Mouse (Mus musculus): ENCODE results near the gene Gm10447. TPM values are rescaled to one million over a fixed set of nuclear protein-coding genes. Genes with fewer than 3 reads are reported as not detected.

Gene Gm10447
- polyA plus RNA-seq, 1 experiment = not detected

DNA sequence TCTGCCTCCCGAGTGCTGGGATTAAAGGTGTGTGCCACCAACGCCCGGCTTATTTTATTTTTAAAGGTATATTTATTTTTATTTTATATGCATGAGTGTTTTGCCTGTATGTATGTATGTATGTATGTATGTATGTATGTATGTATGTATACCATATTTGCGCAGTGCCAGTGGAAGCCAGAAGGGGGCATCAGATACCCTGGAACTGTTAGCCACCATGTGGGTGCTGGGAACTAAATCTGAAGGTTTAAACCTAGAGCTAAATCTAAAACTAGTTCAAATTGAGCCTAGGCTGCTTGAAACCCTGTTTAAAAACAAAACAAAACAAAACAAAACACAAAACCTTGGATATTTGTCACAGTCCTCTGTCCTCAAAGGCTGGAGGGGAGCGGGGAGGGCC, 32.1 kb upstream of the Gm10447 start:
- Histone ChIP-seq H3K27me3 (ENCODE audit: control insufficient read depth, insufficient read depth, insufficient read length) (no peaks in the 10 kb centered on the region), H3K79me2 (ENCODE audit: control insufficient read depth, insufficient read depth) (no peaks in the 10 kb centered on the region), H3K4me3 (ENCODE audit: insufficient read depth, poor library complexity, severe bottlenecking) (no peak overlapping the region), H3K36me3 (ENCODE audit: control insufficient read depth, insufficient read depth) (no peaks in the 10 kb centered on the region), H3ac (ENCODE audit: control insufficient read depth, insufficient read length, low read depth) (no peak overlapping the region), H3K79me3 (ENCODE audit: low read depth) (no peaks in the 10 kb centered on the region)
- TF ChIP-seq CTCF (IDR thresholded peaks at IDR 0.05; ENCODE audit: control insufficient read depth, insufficient read depth, insufficient read length) (no peak), CEBPB (IDR thresholded peaks at IDR 0.05; ENCODE audit: low read depth) (no peak), FOSL1 (IDR thresholded peaks at IDR 0.05; ENCODE audit: insufficient read depth, low read length, poor library complexity, severe bottlenecking) (no peak), MYOD1 (IDR thresholded peaks at IDR 0.05; ENCODE audit: control insufficient read depth, insufficient read length, low read depth) (no peak), USF1 (IDR thresholded peaks at IDR 0.05; ENCODE audit: low read depth) (no peak), MYOG (IDR thresholded peaks at IDR 0.05; ENCODE audit: control insufficient read depth, extremely low read depth, insufficient read length) (no peak), MAX (IDR thresholded peaks at IDR 0.05) (no peak)

DNA sequence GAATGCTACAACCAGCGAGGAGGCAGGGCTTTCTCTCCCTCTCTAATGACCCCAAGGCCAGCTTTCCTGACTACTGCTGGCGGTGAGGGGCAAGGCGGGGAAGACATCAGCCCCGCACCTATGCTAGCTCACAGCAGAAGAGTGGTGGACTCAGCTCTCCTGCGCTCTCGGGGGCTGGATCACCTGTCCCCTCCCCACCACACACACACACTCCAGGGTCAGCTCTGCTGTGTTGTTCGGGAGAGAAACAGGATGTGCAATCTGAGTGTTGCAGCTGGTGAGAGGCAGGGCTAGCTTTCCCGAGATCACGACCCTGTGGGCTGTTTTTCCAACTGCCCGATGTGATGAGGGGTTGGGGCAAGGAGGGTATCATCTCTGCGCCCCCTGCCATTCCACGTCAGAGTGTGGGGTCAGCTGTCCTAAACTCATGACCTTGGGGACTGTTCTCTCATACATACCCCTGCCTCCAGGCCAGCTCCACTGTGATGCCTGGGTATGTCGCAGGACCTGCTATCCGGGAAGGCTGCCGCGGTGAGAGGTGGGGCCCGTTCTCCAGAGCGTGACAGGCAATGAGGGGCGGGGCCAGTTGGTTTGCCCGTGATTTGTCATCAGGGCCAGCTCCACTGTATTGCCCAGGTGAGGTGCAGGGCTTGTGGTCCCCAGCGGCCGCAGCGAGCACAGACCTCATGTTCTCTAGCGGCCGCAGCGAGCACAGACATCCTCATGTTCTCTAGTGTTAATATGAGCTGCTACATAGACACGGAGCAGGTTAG, 30.1 kb upstream of the Gm10447 start:
- Histone ChIP-seq H3K79me3 (ENCODE audit: low read depth) (no peaks in the 10 kb centered on the region), H3K27me3 (ENCODE audit: control insufficient read depth, insufficient read depth, insufficient read length) (no peaks in the 10 kb centered on the region), H3K79me2 (ENCODE audit: control insufficient read depth, insufficient read depth) (no peaks in the 10 kb centered on the region), H3ac (ENCODE audit: control insufficient read depth, insufficient read length, low read depth) (no peak overlapping the region), H3K4me3 (ENCODE audit: insufficient read depth, poor library complexity, severe bottlenecking) (no peak overlapping the region), H3K36me3 (ENCODE audit: control insufficient read depth, insufficient read depth) (no peaks in the 10 kb centered on the region)
- TF ChIP-seq MYOG (IDR thresholded peaks at IDR 0.05; ENCODE audit: control insufficient read depth, extremely low read depth, insufficient read length) = no peak
- no peak for TF ChIP-seq CEBPB (IDR thresholded peaks at IDR 0.05; ENCODE audit: low read depth)
- TF ChIP-seq USF1 (IDR thresholded peaks at IDR 0.05; ENCODE audit: low read depth) = no peak
- no peak for TF ChIP-seq MAX (IDR thresholded peaks at IDR 0.05)
- TF ChIP-seq FOSL1 (IDR thresholded peaks at IDR 0.05; ENCODE audit: insufficient read depth, low read length, poor library complexity, severe bottlenecking) = no peak
- TF ChIP-seq CTCF (IDR thresholded peaks at IDR 0.05; ENCODE audit: control insufficient read depth, insufficient read depth, insufficient read length) = no peak
- TF ChIP-seq MYOD1 (IDR thresholded peaks at IDR 0.05; ENCODE audit: control insufficient read depth, insufficient read length, low read depth) = no peak

DNA sequence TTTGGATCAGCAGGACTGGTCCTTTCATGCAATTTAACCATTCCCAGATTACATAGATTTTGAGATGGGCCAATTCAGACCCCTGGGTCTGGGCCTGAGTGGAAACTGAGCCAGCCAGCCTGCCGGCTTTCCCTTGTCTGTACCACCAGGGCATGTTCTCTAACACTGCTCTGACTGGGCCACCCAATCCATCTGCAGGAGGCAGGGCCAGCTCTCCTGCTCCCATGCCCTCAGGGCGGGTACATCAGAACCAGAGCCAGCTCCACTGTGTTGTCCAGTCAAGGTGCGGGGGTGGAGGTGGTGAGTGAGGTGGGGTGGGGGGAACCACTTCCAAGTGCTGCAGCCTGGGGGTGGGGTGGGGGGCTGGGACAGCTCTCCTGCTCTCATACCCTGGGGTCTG, 29.4 kb upstream of the Gm10447 start:
- Histone ChIP-seq H3K79me3 (ENCODE audit: low read depth) (no peaks in the 10 kb centered on the region), H3ac (ENCODE audit: control insufficient read depth, insufficient read length, low read depth) (no peak overlapping the region), H3K4me3 (ENCODE audit: insufficient read depth, poor library complexity, severe bottlenecking) (no peak overlapping the region), H3K36me3 (ENCODE audit: control insufficient read depth, insufficient read depth) (no peaks in the 10 kb centered on the region), H3K79me2 (ENCODE audit: control insufficient read depth, insufficient read depth) (no peaks in the 10 kb centered on the region), H3K27me3 (ENCODE audit: control insufficient read depth, insufficient read depth, insufficient read length) (no peaks in the 10 kb centered on the region)
- TF ChIP-seq FOSL1 (IDR thresholded peaks at IDR 0.05; ENCODE audit: insufficient read depth, low read length, poor library complexity, severe bottlenecking) (no peak), CTCF (IDR thresholded peaks at IDR 0.05; ENCODE audit: control insufficient read depth, insufficient read depth, insufficient read length) (no peak), MYOG (IDR thresholded peaks at IDR 0.05; ENCODE audit: control insufficient read depth, extremely low read depth, insufficient read length) (no peak), MYOD1 (IDR thresholded peaks at IDR 0.05; ENCODE audit: control insufficient read depth, insufficient read length, low read depth) (no peak), MAX (IDR thresholded peaks at IDR 0.05) (no peak), CEBPB (IDR thresholded peaks at IDR 0.05; ENCODE audit: low read depth) (no peak), USF1 (IDR thresholded peaks at IDR 0.05; ENCODE audit: low read depth) (no peak)

- TF ChIP-seq MYOD1 (IDR thresholded peaks at IDR 0.05; ENCODE audit: control insufficient read depth, insufficient read length, low read depth) (no peak), FOSL1 (IDR thresholded peaks at IDR 0.05; ENCODE audit: insufficient read depth, low read length, poor library complexity, severe bottlenecking) (no peak), USF1 (IDR thresholded peaks at IDR 0.05; ENCODE audit: low read depth) (peak; percentile 48), CTCF (IDR thresholded peaks at IDR 0.05; ENCODE audit: control insufficient read depth, insufficient read depth, insufficient read length) (no peak), CEBPB (IDR thresholded peaks at IDR 0.05; ENCODE audit: low read depth) (no peak), MYOG (IDR thresholded peaks at IDR 0.05; ENCODE audit: control insufficient read depth, extremely low read depth, insufficient read length) (no peak), MAX (IDR thresholded peaks at IDR 0.05) (peak; percentile 32)
- Histone ChIP-seq H3K4me3 (ENCODE audit: insufficient read depth, poor library complexity, severe bottlenecking) (no peak overlapping the region), H3K79me2 (ENCODE audit: control insufficient read depth, insufficient read depth) (no peaks in the 10 kb centered on the region), H3K79me3 (ENCODE audit: low read depth) (no peaks in the 10 kb centered on the region), H3K36me3 (ENCODE audit: control insufficient read depth, insufficient read depth) (no peaks in the 10 kb centered on the region), H3K27me3 (ENCODE audit: control insufficient read depth, insufficient read depth, insufficient read length) (no peaks in the 10 kb centered on the region), H3ac (ENCODE audit: control insufficient read depth, insufficient read length, low read depth) (no peak overlapping the region)
Observed at GRCm38 (mm10) chr11:53485719-53486118, 28.8 kb upstream of the Gm10447 start.

DNA sequence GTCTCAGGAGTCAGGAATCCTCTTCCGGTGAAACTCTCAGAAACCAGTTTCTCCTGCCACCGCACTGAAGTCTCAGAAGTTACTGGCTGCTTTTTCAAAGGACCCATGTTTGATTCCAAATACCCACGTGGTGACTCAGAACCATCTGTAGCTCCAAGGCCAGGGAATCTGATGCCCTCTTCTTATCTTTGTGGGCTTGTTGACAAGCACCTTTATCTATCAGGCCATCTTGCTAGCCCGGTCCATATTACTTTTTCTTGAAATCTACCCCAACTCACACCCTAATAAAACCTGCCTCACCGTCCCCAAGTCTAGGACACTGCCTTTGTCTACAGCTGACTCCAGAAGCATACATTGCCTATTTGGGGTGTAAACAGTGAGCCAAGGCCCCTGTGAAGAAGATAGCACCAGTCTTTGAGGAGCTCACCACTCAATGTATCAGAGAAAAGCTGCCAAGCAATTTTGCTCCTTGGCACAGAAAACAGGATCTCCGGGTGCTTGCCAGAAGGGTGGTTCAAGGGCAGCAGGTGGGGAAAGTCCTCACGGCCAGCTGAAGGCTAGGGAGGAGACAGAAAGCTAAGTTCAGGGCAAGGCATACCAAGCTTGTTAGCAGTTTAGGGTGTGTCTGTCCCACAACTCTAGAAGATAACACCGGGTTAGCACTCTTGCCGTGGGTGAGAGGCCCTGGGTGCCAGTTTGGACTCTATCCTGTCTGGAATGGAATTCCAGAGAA, 26.4 kb upstream of the Gm10447 start:
- Histone ChIP-seq H3K27me3 (ENCODE audit: control insufficient read depth, insufficient read depth, insufficient read length) (no peaks in the 10 kb centered on the region), H3K4me3 (ENCODE audit: insufficient read depth, poor library complexity, severe bottlenecking) (no peak overlapping the region), H3K36me3 (ENCODE audit: control insufficient read depth, insufficient read depth) (no peaks in the 10 kb centered on the region), H3K79me3 (ENCODE audit: low read depth) (no peaks in the 10 kb centered on the region), H3K79me2 (ENCODE audit: control insufficient read depth, insufficient read depth) (no peaks in the 10 kb centered on the region), H3ac (ENCODE audit: control insufficient read depth, insufficient read length, low read depth) (no peak overlapping the region)
- no peak for TF ChIP-seq MAX (IDR thresholded peaks at IDR 0.05)
- peak; percentile 7 for TF ChIP-seq FOSL1 (IDR thresholded peaks at IDR 0.05; ENCODE audit: insufficient read depth, low read length, poor library complexity, severe bottlenecking)
